Mouse (Mus musculus): ENCODE measurements around the gene Kcna7.
"Not testable (repeated sequence)": the region's sequence is repeated elsewhere in the genome, so short reads cannot be mapped to it uniquely, and the experiment has no call there.

The Kcna7 gene

GRCm38 (mm10) chr7:45395578-45396336, 9.7 kb upstream of the Kcna7 start, which contains the start of gene Snrnp70:
TSS of gene Snrnp70 (minus strand) at chr7:45395742.
- peak; percentile 100 for DNase-seq

- DNase-seq, result not testable (repeated sequence)
Observed at GRCm38 (mm10) chr7:45396337-45396775, 9.1 kb upstream of the Kcna7 start.

GRCm38 (mm10) chr7:45396787-45397186, 8.7 kb upstream of the Kcna7 start:
- DNase-seq, result no peak

- no peak for DNase-seq
Observed at GRCm38 (mm10) chr7:45401521-45402085, 3.9 kb upstream of the Kcna7 start.

- peak; percentile 86 for DNase-seq
Observed at GRCm38 (mm10) chr7:45403532-45404261, 1.8 kb upstream of the Kcna7 start.

- DNase-seq, result peak; percentile 35
Observed at GRCm38 (mm10) chr7:45406157-45407156, 1.0 kb downstream of the Kcna7 start.

- no peak for DNase-seq
Observed at GRCm38 (mm10) chr7:45407836-45408235, 2.4 kb downstream of the Kcna7 start.

- DNase-seq, result no peak
Observed at GRCm38 (mm10) chr7:45408351-45408750, 2.9 kb downstream of the Kcna7 start.

- no peak for DNase-seq
Observed at GRCm38 (mm10) chr7:45408949-45409348, 3.5 kb downstream of the Kcna7 start.

- no peak for DNase-seq
Observed at GRCm38 (mm10) chr7:45409497-45410163, 4.2 kb downstream of the Kcna7 start.

- no peak for DNase-seq
Observed at GRCm38 (mm10) chr7:45412421-45412820, 7.0 kb downstream of the Kcna7 start.

GRCm38 (mm10) chr7:45413113-45413863, 7.8 kb downstream of the Kcna7 start, which contains the start of gene Ntf5:
TSS of gene Ntf5 (plus strand) at chr7:45413695.
- peak; percentile 74 for DNase-seq

- peak; percentile 35 for DNase-seq
Observed at GRCm38 (mm10) chr7:45413864-45414739, 8.6 kb downstream of the Kcna7 start.

GRCm38 (mm10) chr7:45414740-45415224, 9.3 kb downstream of the Kcna7 start:
- DNase-seq, result no peak

- no peak for DNase-seq
Observed at GRCm38 (mm10) chr7:45415636-45416035, 10.2 kb downstream of the Kcna7 start.

GRCm38 (mm10) chr7:45417962-45418492, 12.6 kb downstream of the Kcna7 start:
- DNase-seq, result peak; percentile 28

- DNase-seq, result peak; percentile 47
Observed at GRCm38 (mm10) chr7:45419859-45420614, 14.6 kb downstream of the Kcna7 start.

- DNase-seq, result no peak
Observed at GRCm38 (mm10) chr7:45420615-45420919, 15.1 kb downstream of the Kcna7 start, which contains the start of gene Lhb. TSS of gene Lhb (plus strand) at chr7:45420820.

- DNase-seq, result no peak
Observed at GRCm38 (mm10) chr7:45421194-45421593, 15.7 kb downstream of the Kcna7 start.

Measured in embryo, embryonic 11 days (tissue).